Mouse (Mus musculus) midbrain, embryonic 11.5 days (tissue): ENCODE data around the gene Gpt2. TPM values are rescaled to one million over a fixed set of nuclear protein-coding genes. Genes with fewer than 3 reads are reported as not detected.

Experiments used
- ATAC-seq: fragments of 200-750 bp; cut with Nextera tagmentation; 2 replicates; pipeline ENCODE4 v1.8.0; 2017; ENCODE audit warnings: moderate TSS enrichment, moderate library complexity; ENCODE audit not compliant: low FRiP score
- DNase-seq: peaks from one replicate; pipeline ENCODE4 v3.0.0; 2015; ENCODE audit warnings: low spot score; ENCODE audit errors: missing footprints
- H3K27ac ChIP-seq: fragments of 300-500 bp; sonication (generic); 2 replicates; pipeline ENCODE4 v1.5.1; 2014; ENCODE audit warnings: low read depth, low read length
- H3K27me3 ChIP-seq: fragments of 300-500 bp; sonication (generic); 2 replicates; pipeline ENCODE4 v1.6.1; 2014; ENCODE audit warnings: mild to moderate bottlenecking, low read length, moderate library complexity, mixed read lengths; ENCODE audit not compliant: control insufficient read depth, insufficient read depth
- H3K36me3 ChIP-seq: fragments of 300-500 bp; sonication (generic); 2 replicates; pipeline ENCODE4 v1.6.1; 2014; ENCODE audit warnings: mild to moderate bottlenecking, low read length, moderate library complexity, mixed read lengths; ENCODE audit not compliant: control insufficient read depth, insufficient read depth
- H3K4me1 ChIP-seq: fragments of 300-500 bp; sonication (generic); 2 replicates; pipeline ENCODE4 v1.6.1; 2014; ENCODE audit warnings: low read length; ENCODE audit not compliant: control insufficient read depth, insufficient read depth
- H3K4me2 ChIP-seq: fragments of 300-500 bp; sonication (generic); 2 replicates; pipeline ENCODE4 v1.6.1; 2014; ENCODE audit warnings: mild to moderate bottlenecking, moderate library complexity
- H3K4me3 ChIP-seq: fragments of 300-500 bp; sonication (generic); 2 replicates; pipeline ENCODE4 v1.5.1; 2014; ENCODE audit warnings: low read depth, low read length
- H3K9ac ChIP-seq: fragments of 300-500 bp; sonication (generic); 2 replicates; pipeline ENCODE4 v1.6.1; 2014; ENCODE audit warnings: low read length
- H3K9me3 ChIP-seq: fragments of 300-500 bp; sonication (generic); 2 replicates; pipeline ENCODE4 v1.6.1; 2016; ENCODE audit warnings: low read length; ENCODE audit not compliant: control insufficient read depth
- WGBS: fragments of 180-500 bp; shearing (Covaris S2); extraction: QIAGEN DNeasy Blood & Tissue Kit; methylation state at CpG from one replicate; pipeline ENCODE4 v1.1.7; 2014; 5-methylcytosine and 5-hydroxymethylcytosine counted together
- polyA plus RNA-seq: library from polyadenylated mRNA; unstranded; fragments of >200 nt; fragmentation: Nextera tagmentation; extraction: Ambion mirVana; gene quantifications from 2 replicates; pipeline ENCODE4 v1.2.1, GENCODE M21; 2014

The Gpt2 gene
- polyA plus RNA-seq, 1 experiment from 2014 or later, result 36.5 TPM

- Histone ChIP-seq H3K4me3 (no peak overlapping the region), H3K36me3 (no peaks in the 10 kb centered on the region), H3K27me3 (no peaks in the 10 kb centered on the region), H3K27ac (no peak overlapping the region), H3K9ac (no peak overlapping the region), H3K4me1 (no peaks in the 10 kb centered on the region), H3K4me2 (no peak overlapping the region), H3K9me3 (no peaks in the 10 kb centered on the region)
- WGBS, result 47% methylated on average over 5 of the region's 5 CpGs
- no peak for DNase-seq
- ATAC-seq, result no peak
These were observed 31.6 kb upstream of the Gpt2 start for GRCm38 (mm10) chr8:85460804-85461203.

- DNase-seq (no peak), ATAC-seq (no peak)
- Histone ChIP-seq H3K9me3 (no peaks in the 10 kb centered on the region), H3K36me3 (no peaks in the 10 kb centered on the region), H3K4me3 (no peak overlapping the region), H3K27me3 (no peaks in the 10 kb centered on the region), H3K27ac (no peak overlapping the region), H3K4me1 (no peaks in the 10 kb centered on the region), H3K9ac (no peak overlapping the region), H3K4me2 (no peak overlapping the region)
- WGBS, result 78% methylated on average over 3 of the region's 3 CpGs
These were observed 31.0 kb upstream of the Gpt2 start for GRCm38 (mm10) chr8:85461377-85461776.

- H3K4me1 ChIP-seq, result no peaks in the 10 kb centered on the region
- H3K27ac ChIP-seq, result no peak overlapping the region
- no peaks in the 10 kb centered on the region for H3K27me3 ChIP-seq
- WGBS, result 86% methylated on average over 1 of the region's 1 CpGs
- H3K4me3 ChIP-seq, result no peak overlapping the region
- DNase-seq (no peak), ATAC-seq (no peak)
- no peak overlapping the region for H3K4me2 ChIP-seq
- no peaks in the 10 kb centered on the region for H3K36me3 ChIP-seq
- no peak overlapping the region for H3K9ac ChIP-seq
- H3K9me3 ChIP-seq, result no peaks in the 10 kb centered on the region
These were observed 29.9 kb upstream of the Gpt2 start for GRCm38 (mm10) chr8:85462441-85462840.

GRCm38 (mm10) chr8:85464316-85464715 is 28.1 kb upstream of the Gpt2 start:
- Histone ChIP-seq H3K4me2 (no peak overlapping the region), H3K9ac (no peak overlapping the region), H3K27ac (no peak overlapping the region), H3K27me3 (no peaks in the 10 kb centered on the region), H3K9me3 (no peaks in the 10 kb centered on the region), H3K4me1 (no peaks in the 10 kb centered on the region), H3K36me3 (no peaks in the 10 kb centered on the region), H3K4me3 (no peak overlapping the region)
- no peak for ATAC-seq
- no peak for DNase-seq

GRCm38 (mm10) chr8:85466056-85466455 is 26.3 kb upstream of the Gpt2 start:
- H3K4me3 ChIP-seq, result no peak overlapping the region
- H3K9me3 ChIP-seq, result no peaks in the 10 kb centered on the region
- no peak overlapping the region for H3K4me2 ChIP-seq
- ATAC-seq (no peak), DNase-seq (no peak)
- H3K36me3 ChIP-seq, result no peaks in the 10 kb centered on the region
- WGBS, result 85% methylated on average over 4 of the region's 4 CpGs
- H3K27ac ChIP-seq, result no peak overlapping the region
- H3K4me1 ChIP-seq, result no peaks in the 10 kb centered on the region
- no peak overlapping the region for H3K9ac ChIP-seq
- no peaks in the 10 kb centered on the region for H3K27me3 ChIP-seq

GRCm38 (mm10) chr8:85470753-85471152 is 21.6 kb upstream of the Gpt2 start:
- 78% methylated on average over 8 of the region's 8 CpGs for WGBS
- DNase-seq (no peak), ATAC-seq (no peak)
- no peaks in the 10 kb centered on the region for H3K27me3 ChIP-seq
- H3K27ac ChIP-seq, result no peak overlapping the region
- no peak overlapping the region for H3K4me3 ChIP-seq
- no peak overlapping the region for H3K4me2 ChIP-seq
- no peaks in the 10 kb centered on the region for H3K9me3 ChIP-seq
- no peaks in the 10 kb centered on the region for H3K4me1 ChIP-seq
- no peaks in the 10 kb centered on the region for H3K36me3 ChIP-seq
- no peak overlapping the region for H3K9ac ChIP-seq

- no peak overlapping the region for H3K4me2 ChIP-seq
- ATAC-seq, result no peak
- DNase-seq, result no peak
- H3K36me3 ChIP-seq, result no peaks in the 10 kb centered on the region
- no peaks in the 10 kb centered on the region for H3K9me3 ChIP-seq
- H3K4me3 ChIP-seq, result no peak overlapping the region
- WGBS, result 65% methylated on average over 6 of the region's 6 CpGs
- H3K4me1 ChIP-seq, result no peaks in the 10 kb centered on the region
- no peaks in the 10 kb centered on the region for H3K27me3 ChIP-seq
- no peak overlapping the region for H3K9ac ChIP-seq
- no peak overlapping the region for H3K27ac ChIP-seq
These were observed 19.6 kb upstream of the Gpt2 start for GRCm38 (mm10) chr8:85472800-85473199.

GRCm38 (mm10) chr8:85473246-85473645 is 19.1 kb upstream of the Gpt2 start:
- WGBS, result 89% methylated on average over 4 of the region's 4 CpGs
- no peak overlapping the region for H3K27ac ChIP-seq
- H3K9ac ChIP-seq, result no peak overlapping the region
- no peaks in the 10 kb centered on the region for H3K36me3 ChIP-seq
- no peaks in the 10 kb centered on the region for H3K9me3 ChIP-seq
- ATAC-seq (no peak), DNase-seq (no peak)
- no peak overlapping the region for H3K4me2 ChIP-seq
- H3K4me3 ChIP-seq, result no peak overlapping the region
- no peaks in the 10 kb centered on the region for H3K4me1 ChIP-seq
- H3K27me3 ChIP-seq, result no peaks in the 10 kb centered on the region

GRCm38 (mm10) chr8:85474924-85475323 is 17.5 kb upstream of the Gpt2 start:
- DNase-seq, result no peak

GRCm38 (mm10) chr8:85476970-85477545 is 15.3 kb upstream of the Gpt2 start:
- no peak for DNase-seq
- no peak overlapping the region for H3K27ac ChIP-seq

More at GRCm38 (mm10) chr8:85474924-85475323, 17.5 kb upstream of the Gpt2 start:
- no peak overlapping the region for H3K9ac ChIP-seq
- no peaks in the 10 kb centered on the region for H3K4me1 ChIP-seq
- ATAC-seq, result no peak
- H3K4me2 ChIP-seq, result no peak overlapping the region
- H3K27me3 ChIP-seq, result no peaks in the 10 kb centered on the region
- H3K36me3 ChIP-seq, result no peaks in the 10 kb centered on the region
- no peak overlapping the region for H3K27ac ChIP-seq
- H3K4me3 ChIP-seq, result no peak overlapping the region
- 93% methylated on average over 3 of the region's 3 CpGs for WGBS
- no peaks in the 10 kb centered on the region for H3K9me3 ChIP-seq

More at GRCm38 (mm10) chr8:85476970-85477545, 15.3 kb upstream of the Gpt2 start:
- H3K27me3 ChIP-seq, result no peaks in the 10 kb centered on the region
- no peaks in the 10 kb centered on the region for H3K9me3 ChIP-seq
- no peak for ATAC-seq
- no peaks in the 10 kb centered on the region for H3K4me1 ChIP-seq
- WGBS, result 85% methylated on average over 4 of the region's 4 CpGs
- no peak overlapping the region for H3K4me2 ChIP-seq
- H3K4me3 ChIP-seq, result no peak overlapping the region
- no peaks in the 10 kb centered on the region for H3K36me3 ChIP-seq
- H3K9ac ChIP-seq, result no peak overlapping the region
